Mouse (Mus musculus) brain, embryonic 14.5 days (tissue): ENCODE measurements around the gene Emilin1.

Source experiments
- CTCF ChIP-seq: fragments of 200-500 bp; IDR thresholded peaks from 2 replicates; pipeline ENCODE4 v1.5.1; 2012; ENCODE audit warnings: inconsistent platforms, mild to moderate bottlenecking, moderate library complexity, borderline replicate concordance; ENCODE audit not compliant: insufficient read depth, insufficient read length; ENCODE audit errors: extremely low read depth
- POLR2A ChIP-seq: fragments of 200-500 bp; IDR thresholded peaks from 2 replicates; pipeline ENCODE4 v1.6.1; 2012; ENCODE audit warnings: mild to moderate bottlenecking, inconsistent platforms, borderline replicate concordance; ENCODE audit not compliant: poor library complexity, insufficient read depth, insufficient read length, severe bottlenecking; ENCODE audit errors: extremely low read depth

DNA sequence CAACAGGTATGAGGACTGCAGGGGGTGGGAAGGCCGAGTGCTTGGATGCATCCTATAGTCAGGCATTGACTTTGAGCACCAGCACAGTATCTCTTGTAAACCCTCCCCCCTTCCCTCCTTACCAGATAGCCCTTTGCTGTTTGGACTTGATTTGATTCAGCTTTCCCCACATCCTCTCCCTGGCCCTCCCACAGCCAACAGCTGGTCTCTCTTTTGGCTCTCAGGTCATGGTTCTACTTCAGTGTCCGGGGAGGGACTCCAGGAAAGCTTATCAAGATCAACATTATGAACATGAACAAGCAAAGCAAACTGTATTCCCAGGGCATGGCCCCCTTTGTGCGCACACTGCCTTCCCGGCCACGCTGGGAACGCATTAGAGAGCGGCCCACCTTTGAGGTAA lies 22.8 kb upstream of the Emilin1 start:
- TF ChIP-seq POLR2A = no peak
- TF ChIP-seq CTCF = no peak
